Mouse (Mus musculus): Measurements from ENCODE around the gene Atp5g3.
"Not testable (repeated sequence)": the region's sequence is repeated elsewhere in the genome, so short reads cannot be mapped to it uniquely, and the experiment has no call there.

- not testable (repeated sequence) for TF ChIP-seq POLR2A (IDR thresholded peaks at IDR 0.05; ENCODE audit: insufficient read depth, low read length); CTCF (IDR thresholded peaks at IDR 0.05; ENCODE audit: low read depth, low read length)
Observed at GRCm38 (mm10) chr2:73904679-73905078, 6.4 kb downstream of the Atp5g3 start.
